Mouse (Mus musculus): ENCODE results near the gene Eif4e1b. TPM values are rescaled to one million over a fixed set of nuclear protein-coding genes. Genes with fewer than 3 reads are reported as not detected.

Gene Eif4e1b
- polyA plus RNA-seq, 1 experiment from 2014 or later = not detected

- H3K36me3 ChIP-seq (ENCODE audit: control insufficient read depth, insufficient read depth, low read length) = no peaks in the 10 kb centered on the region
- ATAC-seq (ENCODE audit: insufficient number of reproducible peaks, low FRiP score, low TSS enrichment, low read depth) (0 out of 2 replicates have a peak, but pooled peaks have one; percentile 12), DNase-seq (ENCODE audit: low spot score) (peak; percentile 54)
- peaks cover 24% of the 10 kb centered on the region for H3K27me3 ChIP-seq (ENCODE audit: control insufficient read depth, insufficient read depth, low read length)
- 3% methylated on average over 38 of the region's 38 CpGs for WGBS
- H3K27ac ChIP-seq (replicated peaks; ENCODE audit: low read depth, low read length) = no peak overlapping the region
- peak overlapping the region; percentile 49 for H3K4me3 ChIP-seq (ENCODE audit: low read depth, low read length)
- peak overlapping the region; percentile 93 for H3K4me2 ChIP-seq (ENCODE audit: low read depth, severe bottlenecking)
- H3K9me3 ChIP-seq (ENCODE audit: control insufficient read depth, low read length) = no peaks in the 10 kb centered on the region
- H3K4me1 ChIP-seq (ENCODE audit: control insufficient read depth, insufficient read depth, low read length) = peaks cover 4% of the 10 kb centered on the region; the same call in 1 of the 2 replicates
- H3K9ac ChIP-seq (ENCODE audit: low read length) = no peak overlapping the region
These were observed 6.0 kb downstream of the Eif4e1b start for GRCm38 (mm10) chr13:54789561-54790397.

- Histone ChIP-seq H3K36me3 (ENCODE audit: control insufficient read depth, insufficient read depth, low read length) (no peaks in the 10 kb centered on the region), H3K27me3 (ENCODE audit: control insufficient read depth, insufficient read depth, low read length) (peaks cover 24% of the 10 kb centered on the region), H3K9me3 (ENCODE audit: control insufficient read depth, low read length) (no peaks in the 10 kb centered on the region), H3K4me3 (ENCODE audit: low read depth, low read length) (no peak overlapping the region), H3K4me2 (ENCODE audit: low read depth, severe bottlenecking) (no peak overlapping the region), H3K4me1 (ENCODE audit: control insufficient read depth, insufficient read depth, low read length) (peaks cover 4% of the 10 kb centered on the region; the same call in 1 of the 2 replicates), H3K27ac (replicated peaks; ENCODE audit: low read depth, low read length) (no peak overlapping the region), H3K9ac (ENCODE audit: low read length) (no peak overlapping the region)
- WGBS = 13% methylated on average over 19 of the region's 21 CpGs
- DNase-seq (ENCODE audit: low spot score) (peak; percentile 56), ATAC-seq (ENCODE audit: insufficient number of reproducible peaks, low FRiP score, low TSS enrichment, low read depth) (no peak)
These were observed 8.7 kb downstream of the Eif4e1b start for GRCm38 (mm10) chr13:54792259-54793230.

GRCm38 (mm10) chr13:54794002-54794577 is 10.3 kb downstream of the Eif4e1b start:
- H3K9me3 ChIP-seq (ENCODE audit: control insufficient read depth, low read length) = no peaks in the 10 kb centered on the region
- ATAC-seq (ENCODE audit: insufficient number of reproducible peaks, low FRiP score, low TSS enrichment, low read depth) (no peak), DNase-seq (ENCODE audit: low spot score) (no peak)
- no peak overlapping the region for H3K4me2 ChIP-seq (ENCODE audit: low read depth, severe bottlenecking)
- WGBS = 69% methylated on average over 16 of the region's 16 CpGs
- peaks cover 24% of the 10 kb centered on the region for H3K27me3 ChIP-seq (ENCODE audit: control insufficient read depth, insufficient read depth, low read length)
- H3K27ac ChIP-seq (replicated peaks; ENCODE audit: low read depth, low read length) = no peak overlapping the region
- H3K9ac ChIP-seq (ENCODE audit: low read length) = no peak overlapping the region
- peaks cover 4% of the 10 kb centered on the region; the same call in 1 of the 2 replicates for H3K4me1 ChIP-seq (ENCODE audit: control insufficient read depth, insufficient read depth, low read length)
- H3K4me3 ChIP-seq (ENCODE audit: low read depth, low read length) = no peak overlapping the region
- no peaks in the 10 kb centered on the region for H3K36me3 ChIP-seq (ENCODE audit: control insufficient read depth, insufficient read depth, low read length)

- WGBS = 50% methylated on average over 5 of the region's 5 CpGs
- DNase-seq (ENCODE audit: low spot score) (no peak), ATAC-seq (ENCODE audit: insufficient number of reproducible peaks, low FRiP score, low TSS enrichment, low read depth) (no peak)
- Histone ChIP-seq H3K9me3 (ENCODE audit: control insufficient read depth, low read length) (no peaks in the 10 kb centered on the region), H3K36me3 (ENCODE audit: control insufficient read depth, insufficient read depth, low read length) (no peaks in the 10 kb centered on the region), H3K27me3 (ENCODE audit: control insufficient read depth, insufficient read depth, low read length) (peaks cover 19% of the 10 kb centered on the region), H3K4me3 (ENCODE audit: low read depth, low read length) (no peak overlapping the region), H3K4me1 (ENCODE audit: control insufficient read depth, insufficient read depth, low read length) (peaks cover 3% of the 10 kb centered on the region; the same call in 1 of the 2 replicates), H3K27ac (replicated peaks; ENCODE audit: low read depth, low read length) (no peak overlapping the region), H3K9ac (ENCODE audit: low read length) (no peak overlapping the region), H3K4me2 (ENCODE audit: low read depth, severe bottlenecking) (no peak overlapping the region)
These were observed 11.0 kb downstream of the Eif4e1b start for GRCm38 (mm10) chr13:54794843-54795242.

GRCm38 (mm10) chr13:54797356-54797755 is 13.6 kb downstream of the Eif4e1b start:
- Histone ChIP-seq H3K9me3 (ENCODE audit: control insufficient read depth, low read length) (no peaks in the 10 kb centered on the region), H3K4me3 (ENCODE audit: low read depth, low read length) (no peak overlapping the region), H3K9ac (ENCODE audit: low read length) (no peak overlapping the region), H3K4me2 (ENCODE audit: low read depth, severe bottlenecking) (no peak overlapping the region), H3K27ac (replicated peaks; ENCODE audit: low read depth, low read length) (no peak overlapping the region), H3K36me3 (ENCODE audit: control insufficient read depth, insufficient read depth, low read length) (no peaks in the 10 kb centered on the region), H3K4me1 (ENCODE audit: control insufficient read depth, insufficient read depth, low read length) (no peaks in the 10 kb centered on the region), H3K27me3 (ENCODE audit: control insufficient read depth, insufficient read depth, low read length) (no peaks in the 10 kb centered on the region; the same call in 1 of the 2 replicates)
- WGBS = 42% methylated on average over 4 of the region's 4 CpGs
- ATAC-seq (ENCODE audit: insufficient number of reproducible peaks, low FRiP score, low TSS enrichment, low read depth) (no peak), DNase-seq (ENCODE audit: low spot score) (peak; percentile 54)

GRCm38 (mm10) chr13:54797861-54798643 is 14.3 kb downstream of the Eif4e1b start:
- H3K4me2 ChIP-seq (ENCODE audit: low read depth, severe bottlenecking) = no peak overlapping the region
- H3K4me1 ChIP-seq (ENCODE audit: control insufficient read depth, insufficient read depth, low read length) = no peaks in the 10 kb centered on the region
- 77% methylated on average over 16 of the region's 16 CpGs for WGBS
- H3K4me3 ChIP-seq (ENCODE audit: low read depth, low read length) = no peak overlapping the region
- H3K27me3 ChIP-seq (ENCODE audit: control insufficient read depth, insufficient read depth, low read length) = no peaks in the 10 kb centered on the region
- no peak overlapping the region for H3K9ac ChIP-seq (ENCODE audit: low read length)
- no peak overlapping the region for H3K27ac ChIP-seq (replicated peaks; ENCODE audit: low read depth, low read length)
- no peak for ATAC-seq (ENCODE audit: insufficient number of reproducible peaks, low FRiP score, low TSS enrichment, low read depth)
- H3K36me3 ChIP-seq (ENCODE audit: control insufficient read depth, insufficient read depth, low read length) = no peaks in the 10 kb centered on the region
- no peak for DNase-seq (ENCODE audit: low spot score)
- no peaks in the 10 kb centered on the region for H3K9me3 ChIP-seq (ENCODE audit: control insufficient read depth, low read length)

GRCm38 (mm10) chr13:54798740-54799139 is 14.9 kb downstream of the Eif4e1b start:
- H3K4me1 ChIP-seq (ENCODE audit: control insufficient read depth, insufficient read depth, low read length) = no peaks in the 10 kb centered on the region
- H3K4me2 ChIP-seq (ENCODE audit: low read depth, severe bottlenecking) = no peak overlapping the region
- H3K36me3 ChIP-seq (ENCODE audit: control insufficient read depth, insufficient read depth, low read length) = no peaks in the 10 kb centered on the region
- H3K27ac ChIP-seq (replicated peaks; ENCODE audit: low read depth, low read length) = no peak overlapping the region
- DNase-seq (ENCODE audit: low spot score) (no peak), ATAC-seq (ENCODE audit: insufficient number of reproducible peaks, low FRiP score, low TSS enrichment, low read depth) (no peak)
- H3K9ac ChIP-seq (ENCODE audit: low read length) = no peak overlapping the region
- H3K27me3 ChIP-seq (ENCODE audit: control insufficient read depth, insufficient read depth, low read length) = no peaks in the 10 kb centered on the region
- 72% methylated on average over 10 of the region's 10 CpGs for WGBS
- no peaks in the 10 kb centered on the region for H3K9me3 ChIP-seq (ENCODE audit: control insufficient read depth, low read length)
- H3K4me3 ChIP-seq (ENCODE audit: low read depth, low read length) = no peak overlapping the region
